Mouse (Mus musculus): ENCODE results near the gene Grik3.

DNA sequence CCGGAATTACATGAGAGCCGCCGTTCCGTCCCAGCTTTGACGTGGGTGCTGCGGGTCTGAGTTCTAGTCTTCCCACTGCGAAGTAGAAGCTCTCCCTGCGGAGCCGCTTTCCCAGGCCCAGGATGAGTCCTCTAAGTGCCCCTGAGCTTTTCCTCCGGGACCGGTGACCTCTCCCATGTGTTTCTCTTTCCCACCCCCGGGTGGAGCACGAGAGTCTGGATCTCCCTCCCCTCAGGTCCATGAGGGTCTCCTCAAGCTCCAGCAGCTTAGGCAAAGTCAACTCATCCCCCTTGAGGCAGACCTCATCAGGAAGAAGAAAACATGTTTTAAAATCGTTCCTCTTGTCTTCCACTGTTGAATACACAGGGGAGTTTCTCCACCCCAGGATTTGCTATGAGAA, 127.4 kb downstream of the Grik3 start:
- TF ChIP-seq CTCF (IDR thresholded peaks at IDR 0.05 in 2 of 3, conservative IDR thresholded peaks at IDR 0.05 in 1 of 3; ENCODE audit: control insufficient read depth in 1 of 3, insufficient read depth in 1 of 3, low read depth in 2 of 3, low read length in 3 of 3, poor library complexity in 1 of 3, severe bottlenecking in 1 of 3): no peak
- no peak for TF ChIP-seq POLR2A (IDR thresholded peaks at IDR 0.05; ENCODE audit: control insufficient read depth in 1 of 2, insufficient read depth in 1 of 2, low read depth in 1 of 2, low read length in 2 of 2, poor library complexity in 1 of 2)
- no peak for TF ChIP-seq MYC (IDR thresholded peaks at IDR 0.05; ENCODE audit: low read depth, low read length)
- TF ChIP-seq ZMIZ1 (IDR thresholded peaks at IDR 0.05; ENCODE audit: low read depth, low read length): no peak
- no peak for TF ChIP-seq CHD1 (IDR thresholded peaks at IDR 0.05; ENCODE audit: low read depth, low read length)
- no peak for TF ChIP-seq ZNF384 (IDR thresholded peaks at IDR 0.05; ENCODE audit: low read depth, low read length)

Measured in MEL (cell line).